Mouse (Mus musculus): Measurements from ENCODE around the gene Gm49378. TPM values are rescaled to one million over a fixed set of nuclear protein-coding genes. Genes with fewer than 3 reads are reported as not detected.

The Gm49378 gene
- polyA plus RNA-seq, 1 experiment: 14.1 TPM

DNA sequence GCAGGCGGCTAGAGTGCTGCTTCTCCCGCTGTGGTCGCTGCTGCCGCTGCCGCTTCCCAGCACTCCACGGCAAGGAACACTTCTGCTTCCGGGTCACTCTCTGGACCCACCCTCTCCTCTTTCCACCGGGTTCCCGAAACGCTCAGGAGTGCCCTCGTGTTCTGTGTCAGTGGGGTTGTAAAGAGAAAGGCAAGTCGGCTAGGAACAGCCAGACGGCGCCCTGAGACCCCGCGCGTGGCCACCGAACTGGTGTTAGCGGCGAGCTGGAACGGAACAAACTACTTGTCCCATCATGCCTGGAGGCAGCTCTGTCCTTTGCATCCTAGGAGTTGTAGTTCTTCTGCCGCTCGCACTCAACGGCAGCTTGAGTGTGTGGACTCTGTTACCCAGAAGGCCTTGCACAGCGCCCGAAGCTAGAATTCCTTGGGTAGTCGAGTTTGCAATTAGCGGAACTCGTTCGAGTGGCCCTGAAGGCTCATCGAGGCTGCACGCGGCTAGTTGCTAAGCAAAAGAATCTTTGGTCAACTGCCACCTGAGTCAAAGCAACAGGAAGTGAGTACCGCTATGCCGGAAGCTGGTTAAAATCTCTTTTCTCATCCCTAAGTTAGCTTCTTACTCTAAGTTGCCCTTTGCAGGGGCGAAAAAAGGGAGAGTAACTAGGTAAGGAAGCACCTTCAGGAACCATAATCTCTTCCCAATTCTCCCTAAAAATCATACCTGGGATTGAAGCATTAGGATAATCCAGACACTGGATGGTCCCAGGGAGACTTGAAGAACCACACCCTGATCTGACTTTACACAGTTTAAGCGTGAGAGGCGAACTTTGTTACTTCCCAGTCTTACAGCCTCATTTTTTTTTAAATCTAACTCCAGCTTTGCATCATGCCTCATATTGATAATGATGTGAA lies 34.4 kb upstream of the Gm49378 start, which contains the start of the genes Gmpr2 and Nedd8:
Gene Gmpr2, plus strand, starts transcription at position 109 of the 908 bp plus-strand sequence.
Gene Nedd8, minus strand, starts transcription at position 292 of the 908 bp plus-strand sequence.
- TF ChIP-seq EP300 (IDR thresholded peaks at IDR 0.05; ENCODE audit: insufficient read depth, low read depth, low read length): 0 out of 2 replicates have a peak, but pooled peaks have one; percentile 30
- no peak for TF ChIP-seq CTCF (IDR thresholded peaks at IDR 0.05; ENCODE audit: low read depth, low read length)
- peak; percentile 41 for TF ChIP-seq POLR2A (IDR thresholded peaks at IDR 0.05; ENCODE audit: insufficient read depth, low read length)

DNA sequence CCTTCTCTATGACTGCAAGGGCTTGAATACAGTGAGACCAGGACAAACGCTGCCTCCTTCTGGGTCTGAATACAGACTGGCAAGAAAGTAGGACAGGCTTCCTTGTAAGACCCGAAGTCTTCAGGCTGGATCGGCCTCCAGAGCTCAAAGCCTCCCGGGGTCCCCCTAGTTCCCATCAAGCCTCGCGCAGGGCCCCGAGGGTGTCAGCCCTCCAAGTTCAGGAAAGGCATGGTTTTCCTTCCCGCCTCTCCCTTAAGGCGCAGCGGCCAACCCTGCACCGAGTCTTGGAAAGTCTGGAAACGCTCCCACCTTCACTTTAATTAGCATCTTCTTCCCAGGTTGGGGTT lies 33.8 kb upstream of the Gm49378 start:
- TF ChIP-seq CTCF (IDR thresholded peaks at IDR 0.05; ENCODE audit: low read depth, low read length): no peak
- no peak for TF ChIP-seq EP300 (IDR thresholded peaks at IDR 0.05; ENCODE audit: insufficient read depth, low read depth, low read length)
- H3K9ac ChIP-seq (ENCODE audit: low read depth, poor library complexity, severe bottlenecking): peak overlapping the region; percentile 55
- no peaks in the 10 kb centered on the region for H3K9me3 ChIP-seq (replicated peaks; ENCODE audit: control insufficient read depth, insufficient read depth, low read length, poor library complexity, severe bottlenecking)
- H3K36me3 ChIP-seq (ENCODE audit: control insufficient read depth, insufficient read depth, low read length, poor library complexity, severe bottlenecking): peaks cover 31% of the 10 kb centered on the region
- no peaks in the 10 kb centered on the region for H3K27me3 ChIP-seq (ENCODE audit: control insufficient read depth, insufficient read depth, low read length, poor library complexity, severe bottlenecking)
- H3K4me3 ChIP-seq (ENCODE audit: low read depth, low read length): peak overlapping the region; percentile 89
- no peaks in the 10 kb centered on the region for H3K4me1 ChIP-seq (ENCODE audit: control insufficient read depth, insufficient read depth, low read length)
- peak overlapping the region; percentile 31; the same call in 1 of the 2 replicates for H3K27ac ChIP-seq (ENCODE audit: insufficient read depth, low read length)

More for the DNA sequence above, 34.4 kb upstream of the Gm49378 start, which contains the start of the genes Gmpr2 and Nedd8:
- Histone ChIP-seq H3K9me3 (replicated peaks; ENCODE audit: control insufficient read depth, insufficient read depth, low read length, poor library complexity, severe bottlenecking) (no peaks in the 10 kb centered on the region), H3K36me3 (ENCODE audit: control insufficient read depth, insufficient read depth, low read length, poor library complexity, severe bottlenecking) (peaks cover 33% of the 10 kb centered on the region), H3K4me3 (ENCODE audit: low read depth, low read length) (peak within 1 kb of the TSS; percentile 89), H3K27ac (ENCODE audit: insufficient read depth, low read length) (peak within 1 kb of the TSS; percentile 74), H3K27me3 (ENCODE audit: control insufficient read depth, insufficient read depth, low read length, poor library complexity, severe bottlenecking) (no peaks in the 10 kb centered on the region), H3K9ac (ENCODE audit: low read depth, poor library complexity, severe bottlenecking) (peak within 1 kb of the TSS; percentile 68), H3K4me1 (ENCODE audit: control insufficient read depth, insufficient read depth, low read length) (no peaks in the 10 kb centered on the region)

DNA sequence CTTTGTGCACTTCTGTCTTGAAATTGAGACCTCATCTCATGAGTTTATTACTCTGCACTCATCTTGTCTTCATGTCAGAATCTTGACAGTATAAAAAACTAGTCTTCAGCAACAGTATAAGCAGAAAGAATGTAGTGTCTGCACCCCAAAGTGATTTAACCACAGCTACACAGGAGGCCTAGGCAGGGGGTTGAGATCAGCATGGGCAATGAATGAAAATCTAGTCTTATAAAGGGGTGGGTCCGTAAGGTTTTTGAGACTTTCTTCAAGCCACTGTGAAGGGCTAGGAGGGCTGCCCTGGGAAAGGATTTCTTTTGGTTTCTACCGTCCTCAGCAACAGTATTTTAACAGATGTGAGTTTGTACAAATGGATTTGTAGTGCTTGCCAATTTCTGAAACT lies 22.9 kb upstream of the Gm49378 start:
- H3K27me3 ChIP-seq (ENCODE audit: control insufficient read depth, insufficient read depth, low read length, poor library complexity, severe bottlenecking): no peaks in the 10 kb centered on the region
- peaks cover 22% of the 10 kb centered on the region for H3K36me3 ChIP-seq (ENCODE audit: control insufficient read depth, insufficient read depth, low read length, poor library complexity, severe bottlenecking)
- no peaks in the 10 kb centered on the region for H3K4me1 ChIP-seq (ENCODE audit: control insufficient read depth, insufficient read depth, low read length)

DNA sequence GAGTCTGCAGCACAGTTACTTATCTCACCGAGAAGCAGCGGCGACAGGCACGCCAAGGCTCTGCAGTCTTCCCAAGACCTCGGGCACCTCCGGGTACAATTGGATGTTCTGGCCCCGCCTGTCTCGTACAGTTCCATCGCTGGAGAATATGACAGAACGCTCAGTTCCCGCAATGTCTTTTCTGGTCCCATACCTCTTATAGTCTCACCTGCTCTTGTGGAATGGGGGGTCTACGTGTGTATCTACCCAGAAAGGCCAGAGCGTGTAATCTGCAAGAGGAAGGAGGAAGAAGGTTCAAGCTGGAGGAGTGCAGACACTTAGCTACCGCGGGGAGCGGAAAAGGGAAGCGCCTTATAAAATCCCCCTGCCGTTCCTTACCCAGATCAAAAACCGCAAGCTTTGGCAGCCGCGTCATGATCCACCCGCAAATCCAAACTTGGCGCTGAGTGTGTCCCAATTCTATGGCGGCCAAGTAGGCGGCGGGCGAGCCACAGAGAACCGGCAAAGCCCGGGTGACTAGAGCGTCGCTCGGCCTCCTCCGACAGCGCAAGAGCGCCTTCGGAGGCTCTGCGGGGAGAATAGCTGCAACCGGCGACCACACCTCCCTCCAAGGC lies 22.4 kb upstream of the Gm49378 start, which contains the start of gene Mdp1:
Gene Mdp1, minus strand, starts transcription at position 549 of the 614 bp plus-strand sequence.
- H3K9me3 ChIP-seq (replicated peaks; ENCODE audit: control insufficient read depth, insufficient read depth, low read length, poor library complexity, severe bottlenecking): no peaks in the 10 kb centered on the region
- H3K36me3 ChIP-seq (ENCODE audit: control insufficient read depth, insufficient read depth, low read length, poor library complexity, severe bottlenecking): peaks cover 22% of the 10 kb centered on the region
- no peaks in the 10 kb centered on the region for H3K27me3 ChIP-seq (ENCODE audit: control insufficient read depth, insufficient read depth, low read length, poor library complexity, severe bottlenecking)
- no peaks in the 10 kb centered on the region for H3K4me1 ChIP-seq (ENCODE audit: control insufficient read depth, insufficient read depth, low read length)
- H3K27ac ChIP-seq (ENCODE audit: insufficient read depth, low read length): peak within 1 kb of the TSS; percentile 5; the same call in 1 of the 2 replicates
- peak; percentile 51 for TF ChIP-seq CTCF (IDR thresholded peaks at IDR 0.05; ENCODE audit: low read depth, low read length)
- no peak for TF ChIP-seq EP300 (IDR thresholded peaks at IDR 0.05; ENCODE audit: insufficient read depth, low read depth, low read length)
- no peak for TF ChIP-seq POLR2A (IDR thresholded peaks at IDR 0.05; ENCODE audit: insufficient read depth, low read length)
- peak within 1 kb of the TSS; percentile 99 for H3K4me3 ChIP-seq (ENCODE audit: low read depth, low read length)
- peak within 1 kb of the TSS; percentile 86 for H3K9ac ChIP-seq (ENCODE audit: low read depth, poor library complexity, severe bottlenecking)

More for the DNA sequence above, 22.9 kb upstream of the Gm49378 start:
- H3K9ac ChIP-seq (ENCODE audit: low read depth, poor library complexity, severe bottlenecking): no peak overlapping the region
- H3K9me3 ChIP-seq (replicated peaks; ENCODE audit: control insufficient read depth, insufficient read depth, low read length, poor library complexity, severe bottlenecking): no peaks in the 10 kb centered on the region
- H3K27ac ChIP-seq (ENCODE audit: insufficient read depth, low read length): no peak overlapping the region
- no peak overlapping the region for H3K4me3 ChIP-seq (ENCODE audit: low read depth, low read length)
- TF ChIP-seq POLR2A (IDR thresholded peaks at IDR 0.05; ENCODE audit: insufficient read depth, low read length) (no peak), CTCF (IDR thresholded peaks at IDR 0.05; ENCODE audit: low read depth, low read length) (no peak), EP300 (IDR thresholded peaks at IDR 0.05; ENCODE audit: insufficient read depth, low read depth, low read length) (no peak)

DNA sequence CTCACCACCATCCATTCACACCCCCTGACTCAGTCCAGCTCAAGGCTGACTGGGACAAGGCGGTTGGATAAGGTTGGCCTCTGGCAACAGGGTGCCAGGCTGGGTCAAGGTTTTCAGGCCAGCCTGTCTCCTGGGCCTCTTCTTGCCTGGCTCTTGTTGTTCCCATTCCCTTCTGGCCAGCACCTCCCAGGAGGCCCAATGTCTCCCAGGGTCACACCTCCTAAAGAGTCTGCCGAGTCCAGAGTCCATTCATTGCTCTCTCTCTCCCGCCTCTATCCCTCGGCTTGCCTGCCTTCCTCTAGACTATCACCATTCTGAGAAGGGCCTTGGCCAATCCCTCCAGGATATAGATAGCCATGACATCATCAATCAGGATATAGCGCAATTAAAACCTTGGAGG lies 20.3 kb upstream of the Gm49378 start:
- no peaks in the 10 kb centered on the region for H3K4me1 ChIP-seq (ENCODE audit: control insufficient read depth, insufficient read depth, low read length)
- peaks cover 12% of the 10 kb centered on the region for H3K36me3 ChIP-seq (ENCODE audit: control insufficient read depth, insufficient read depth, low read length, poor library complexity, severe bottlenecking)
- no peaks in the 10 kb centered on the region for H3K9me3 ChIP-seq (replicated peaks; ENCODE audit: control insufficient read depth, insufficient read depth, low read length, poor library complexity, severe bottlenecking)
- no peak overlapping the region for H3K9ac ChIP-seq (ENCODE audit: low read depth, poor library complexity, severe bottlenecking)
- H3K27me3 ChIP-seq (ENCODE audit: control insufficient read depth, insufficient read depth, low read length, poor library complexity, severe bottlenecking): no peaks in the 10 kb centered on the region
- no peak for TF ChIP-seq POLR2A (IDR thresholded peaks at IDR 0.05; ENCODE audit: insufficient read depth, low read length)
- no peak for TF ChIP-seq EP300 (IDR thresholded peaks at IDR 0.05; ENCODE audit: insufficient read depth, low read depth, low read length)
- TF ChIP-seq CTCF (IDR thresholded peaks at IDR 0.05; ENCODE audit: low read depth, low read length): no peak
- no peak overlapping the region for H3K27ac ChIP-seq (ENCODE audit: insufficient read depth, low read length)
- no peak overlapping the region for H3K4me3 ChIP-seq (ENCODE audit: low read depth, low read length)
